Mouse (Mus musculus) fat pad, adult 2 months (tissue): Measurements from ENCODE around the gene Spsb2.
A peak's percentile ranks its signal among the peaks of the same experiment; 100 is the strongest.
"Not testable (repeated sequence)": the region's sequence is repeated elsewhere in the genome, so short reads cannot be mapped to it uniquely, and the experiment has no call there.

Experiments
- DNase-seq: peaks from one replicate; pipeline ENCODE4 v3.0.0-alpha.2; 2011; ENCODE audit warnings: low read depth, low spot score; ENCODE audit errors: extremely low read depth

Gene Spsb2

DNA sequence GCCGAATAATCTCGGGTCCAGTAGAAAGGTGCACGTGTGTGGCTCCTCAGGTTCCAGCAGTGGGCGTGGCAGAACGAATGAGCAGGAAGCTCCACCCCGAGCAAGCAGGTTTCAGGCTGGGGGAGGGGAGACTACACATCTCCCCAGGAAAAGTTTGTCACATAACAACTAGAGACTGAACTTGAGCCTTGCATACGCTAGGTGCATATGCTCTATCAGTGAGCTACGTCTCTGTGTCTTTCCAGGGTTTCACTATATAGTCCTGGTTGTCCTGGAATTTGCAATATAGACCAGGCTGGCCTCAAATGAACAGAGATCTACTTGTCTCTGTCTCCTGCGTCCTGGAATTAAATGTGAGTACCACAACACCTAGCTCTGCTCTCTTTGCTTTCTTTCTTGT lies 6.1 kb upstream of the Spsb2 start:
- not testable (repeated sequence) for DNase-seq

- no peak for DNase-seq
Observed at GRCm38 (mm10) chr6:124803061-124803460, 5.4 kb upstream of the Spsb2 start.

DNA sequence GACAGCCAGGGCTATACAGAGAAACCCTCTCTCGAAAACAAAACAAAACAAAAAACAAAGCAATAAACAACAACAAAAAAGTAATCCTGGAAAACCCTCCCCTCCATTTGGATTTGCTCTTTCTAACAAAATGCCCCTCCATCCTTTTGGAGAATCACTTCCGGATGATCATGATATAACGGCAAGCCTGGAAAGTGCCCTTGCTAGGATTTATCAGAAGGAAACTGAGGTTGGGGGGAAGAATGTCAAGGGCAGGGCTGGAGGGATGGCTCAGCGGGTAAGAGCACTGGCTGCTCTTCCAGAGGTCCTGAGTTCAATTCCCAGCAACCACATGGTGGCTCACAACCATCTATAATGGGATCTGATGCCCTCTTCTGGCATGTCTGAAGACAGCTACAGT lies 4.8 kb upstream of the Spsb2 start:
- DNase-seq = not testable (repeated sequence)

DNA sequence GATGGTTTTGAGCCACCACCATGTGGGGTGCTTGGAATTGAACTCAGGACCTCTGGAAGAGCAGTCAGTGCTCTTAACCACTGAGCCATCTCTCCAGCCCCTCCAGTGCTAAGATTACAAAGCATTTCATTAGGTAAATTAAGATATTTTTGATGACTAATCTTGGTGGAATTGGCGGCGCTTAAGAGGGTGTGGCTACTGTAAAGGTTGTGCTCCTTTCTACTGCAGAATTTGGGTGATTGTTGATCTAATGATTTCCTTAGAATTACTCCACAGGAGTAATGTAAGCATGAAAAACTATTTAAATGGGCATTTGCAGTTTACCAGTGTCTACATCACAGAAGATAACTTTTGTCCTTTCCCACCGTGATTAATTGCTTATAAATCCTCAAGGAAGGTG lies 4.1 kb upstream of the Spsb2 start:
- DNase-seq = no peak

DNA sequence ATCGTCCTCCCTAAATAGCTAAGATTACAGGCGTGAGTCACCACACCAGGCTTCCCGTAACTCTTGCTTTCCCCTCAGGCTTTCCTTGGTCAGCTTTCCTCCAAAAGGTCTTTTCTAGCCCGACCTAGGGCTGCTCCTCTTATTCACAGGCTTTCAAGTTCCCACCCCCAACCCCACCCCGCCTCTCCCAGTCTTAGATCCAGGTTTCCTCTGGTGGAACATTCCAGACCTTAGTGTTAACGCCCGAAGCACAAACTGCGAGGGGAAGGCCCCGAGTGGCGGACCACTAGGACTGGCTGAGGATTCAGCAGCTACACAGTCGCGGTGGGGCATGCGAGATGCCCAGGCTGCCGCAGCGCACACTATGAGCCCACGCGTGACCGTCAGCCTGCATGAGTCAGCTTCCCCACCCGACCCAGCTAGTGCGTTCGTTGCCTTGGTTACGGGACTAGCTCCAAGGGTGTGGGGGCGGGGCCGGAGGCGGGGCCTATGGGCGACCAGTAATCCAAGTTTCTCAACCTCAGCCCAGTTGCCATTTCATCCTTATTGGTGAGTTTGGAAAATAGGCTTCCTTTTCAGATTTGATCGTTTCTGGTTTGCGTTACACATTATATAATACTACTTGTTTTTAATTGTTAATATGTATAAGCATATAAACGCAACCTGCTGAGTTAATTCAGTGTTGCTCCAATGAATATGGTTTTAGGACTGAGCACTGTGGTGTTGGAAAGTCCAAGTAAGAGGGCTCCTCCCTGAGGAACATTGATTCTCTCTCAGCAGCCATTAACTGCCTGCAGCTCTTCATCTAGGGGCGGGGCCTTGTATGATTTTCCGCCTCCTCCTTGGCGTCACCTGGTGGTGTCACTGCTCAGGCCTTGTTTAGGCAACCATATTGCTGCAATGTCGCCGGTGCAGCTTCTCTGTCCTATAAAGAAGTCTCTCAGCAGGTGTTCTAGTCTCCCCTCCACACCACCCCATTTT lies 2.8 kb upstream of the Spsb2 start:
- DNase-seq = peak; percentile 72

DNA sequence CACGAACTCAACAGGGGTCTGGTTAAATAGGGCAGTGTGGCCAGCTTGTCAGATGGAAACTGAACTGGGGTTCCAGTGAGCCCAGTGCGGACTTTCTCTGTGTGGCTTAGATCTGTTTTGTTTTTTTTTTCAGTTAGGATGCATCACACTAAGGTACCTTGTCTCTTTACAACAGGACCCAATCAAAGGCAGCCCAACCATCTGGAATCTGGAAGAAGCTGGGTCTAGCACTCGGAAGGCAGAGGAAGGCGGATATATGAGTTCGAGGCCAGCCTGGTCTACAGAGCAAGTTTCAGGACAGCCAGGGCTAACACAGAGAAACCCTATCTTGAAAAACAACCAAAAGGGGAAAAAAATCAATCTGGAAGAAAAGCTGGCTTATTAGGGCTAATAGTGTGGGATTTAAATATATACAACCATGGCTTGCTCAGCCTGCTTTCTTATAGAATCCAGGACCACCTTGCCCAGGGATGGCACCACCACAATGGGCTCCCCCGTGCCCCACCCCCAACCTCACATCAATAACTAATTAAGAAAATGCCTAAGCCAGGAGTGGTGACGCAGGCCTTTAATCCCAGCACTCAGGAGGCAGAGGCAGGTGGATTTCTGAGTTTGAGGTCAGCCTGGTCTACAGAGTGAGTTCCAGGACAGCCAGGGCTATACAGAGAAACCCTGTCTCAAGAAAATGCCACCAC lies 1.9 kb upstream of the Spsb2 start:
- no peak for DNase-seq

- no peak for DNase-seq
Observed at GRCm38 (mm10) chr6:124807366-124807765, 1.1 kb upstream of the Spsb2 start.

DNA sequence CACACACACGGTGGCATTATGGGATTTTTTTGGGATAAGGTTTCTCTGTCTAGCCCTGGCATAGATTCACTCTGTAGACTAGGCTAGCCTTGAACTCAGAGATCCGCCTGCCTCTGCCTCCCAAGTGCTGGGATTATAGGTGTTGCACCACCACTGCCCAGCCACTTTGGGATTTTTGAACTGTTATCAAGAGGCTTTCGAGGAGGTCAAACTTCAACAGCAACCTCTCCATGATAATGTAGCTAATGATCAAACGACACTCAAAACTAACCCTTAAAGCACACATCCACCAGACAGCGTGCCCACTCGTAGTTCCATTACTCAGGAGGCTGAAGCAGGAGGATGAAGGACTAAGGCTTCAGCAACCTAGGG lies 489 bp upstream of the Spsb2 start:
- DNase-seq = no peak

DNA sequence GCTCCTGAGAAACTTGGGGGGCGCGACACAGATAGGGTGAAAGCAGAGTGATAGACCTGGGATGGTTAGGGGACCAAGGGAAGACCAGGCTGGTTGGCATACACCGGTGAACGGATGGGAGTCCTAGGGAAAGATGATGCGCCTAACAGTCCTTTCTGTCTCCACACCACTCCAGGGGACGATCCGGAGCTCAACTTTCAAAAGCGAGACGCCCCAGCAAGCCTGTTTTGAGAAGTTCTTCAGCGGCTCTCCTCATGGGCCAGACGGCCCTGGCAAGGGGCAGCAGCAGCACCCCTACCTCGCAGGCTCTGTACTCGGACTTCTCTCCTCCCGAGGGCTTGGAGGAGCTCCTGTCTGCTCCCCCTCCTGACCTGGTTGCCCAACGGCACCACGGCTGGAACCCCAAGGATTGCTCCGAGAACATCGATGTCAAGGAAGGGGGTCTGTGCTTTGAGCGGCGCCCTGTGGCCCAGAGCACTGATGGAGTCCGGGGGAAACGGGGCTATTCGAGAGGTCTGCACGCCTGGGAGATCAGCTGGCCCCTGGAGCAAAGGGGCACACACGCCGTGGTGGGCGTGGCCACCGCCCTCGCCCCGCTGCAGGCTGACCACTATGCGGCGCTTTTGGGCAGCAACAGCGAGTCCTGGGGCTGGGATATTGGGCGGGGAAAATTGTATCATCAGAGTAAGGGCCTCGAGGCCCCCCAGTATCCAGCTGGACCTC lies 752 bp downstream of the Spsb2 start:
- DNase-seq = no peak

- DNase-seq = no peak
Observed at GRCm38 (mm10) chr6:124809775-124810538, 1.5 kb downstream of the Spsb2 start.

DNA sequence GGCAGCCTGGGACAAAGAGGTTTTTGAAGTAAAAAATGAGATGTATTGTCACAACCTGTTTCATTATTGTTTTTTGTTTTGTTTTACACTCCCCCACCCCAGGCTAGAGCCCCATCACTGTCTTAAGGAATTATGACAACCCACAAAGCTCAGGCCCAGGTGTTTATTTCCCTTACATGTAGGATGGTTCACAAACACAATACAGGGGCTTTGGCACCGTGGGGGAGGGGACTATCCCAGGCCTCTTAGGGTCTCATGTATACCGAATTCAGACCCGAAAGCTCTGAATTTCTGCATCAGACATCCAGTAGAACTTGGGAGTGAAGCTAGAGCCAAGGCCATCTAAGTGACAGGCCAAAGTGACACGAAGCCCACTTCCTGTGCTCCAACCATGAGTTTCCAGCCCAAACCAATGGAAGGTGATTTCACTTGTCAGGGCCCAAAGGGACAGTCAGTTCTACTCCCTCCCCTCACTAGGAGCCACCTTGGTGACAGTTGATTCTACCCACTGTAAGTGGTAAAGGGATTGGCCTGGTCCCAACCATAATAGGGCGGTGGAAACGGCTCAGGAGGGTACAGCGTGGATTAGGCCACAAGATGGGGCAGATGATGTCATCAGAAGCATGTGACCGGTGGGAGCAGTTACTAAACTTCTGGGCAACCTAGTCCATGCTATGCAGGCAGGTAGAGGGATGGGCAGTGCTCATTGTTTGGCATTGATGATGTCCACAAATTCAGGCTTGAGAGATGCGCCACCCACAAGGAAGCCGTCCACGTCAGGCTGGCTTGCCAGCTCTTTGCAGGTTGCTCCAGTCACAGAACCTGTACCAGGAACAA lies 2.3 kb downstream of the Spsb2 start:
- not testable (repeated sequence) for DNase-seq

GRCm38 (mm10) chr6:124811403-124811665 lies 2.9 kb downstream of the Spsb2 start:
- no peak for DNase-seq

DNA sequence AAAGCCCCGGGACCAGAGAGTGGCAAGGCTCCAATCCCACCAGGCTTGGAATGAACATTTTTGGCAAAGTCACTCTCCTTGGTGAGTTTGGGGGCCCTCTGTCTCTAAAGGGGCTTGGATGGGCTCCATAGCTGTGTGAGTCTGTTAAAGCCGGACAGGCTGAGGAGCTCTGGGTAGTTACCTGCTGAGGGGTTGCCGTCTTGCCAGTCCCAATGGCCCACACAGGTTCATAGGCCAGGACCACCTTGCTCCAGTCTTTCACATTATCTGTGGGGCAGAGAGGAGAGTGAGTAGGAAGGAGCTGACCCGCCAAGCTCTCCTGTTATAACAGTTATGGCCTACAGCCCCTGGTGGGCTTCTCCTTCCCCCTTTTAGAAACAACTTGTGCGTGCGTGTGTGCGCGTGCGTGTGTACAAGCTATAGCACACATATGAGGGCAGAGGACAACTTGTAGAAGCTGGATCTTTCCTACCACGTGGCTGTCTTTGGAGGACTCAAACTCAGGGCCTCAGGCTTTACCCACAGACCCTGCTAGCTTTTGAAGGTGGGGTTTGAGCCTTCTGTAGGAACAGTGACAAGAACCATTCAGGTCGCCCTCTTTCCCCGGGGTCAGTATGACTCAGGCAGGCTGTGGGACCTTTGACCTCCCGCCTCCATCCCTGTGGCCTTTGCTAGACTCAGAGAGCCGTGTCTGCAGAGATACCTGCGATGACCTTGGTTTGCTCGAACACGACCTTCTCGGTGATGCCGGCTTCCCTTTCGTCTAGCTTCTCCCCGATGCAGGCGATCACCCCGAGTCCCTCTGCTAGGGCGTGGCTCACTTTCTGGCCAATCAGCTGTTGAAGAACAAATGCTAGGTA lies 3.5 kb downstream of the Spsb2 start:
- DNase-seq = no peak

- no peak for DNase-seq
Observed at GRCm38 (mm10) chr6:124812848-124813247, 4.4 kb downstream of the Spsb2 start.

DNA sequence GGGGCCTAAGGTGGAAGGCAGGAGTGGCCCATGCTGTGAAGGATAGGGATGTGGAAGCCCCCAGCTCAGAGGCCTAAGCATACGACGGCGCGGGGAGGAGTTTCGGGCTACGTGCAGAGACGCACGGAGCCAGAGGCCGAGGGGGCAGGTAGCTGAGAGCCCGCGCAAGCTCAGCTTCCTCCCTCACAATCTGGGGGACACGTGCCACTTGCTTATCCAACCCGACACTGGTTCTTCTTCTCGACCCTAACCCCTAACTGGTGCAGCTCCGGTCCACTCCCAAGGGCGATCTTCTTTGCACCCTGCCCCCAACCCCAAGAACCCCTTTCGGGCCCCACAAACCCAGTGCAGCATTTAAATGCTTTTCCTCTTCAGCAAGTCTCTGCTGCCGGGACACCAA lies 5.0 kb downstream of the Spsb2 start:
- no peak for DNase-seq

- DNase-seq = no peak
Observed at GRCm38 (mm10) chr6:124813933-124814332, 5.5 kb downstream of the Spsb2 start, which contains the start of gene Tpi1. Tpi1 (minus strand) TSS chr6:124814296.

GRCm38 (mm10) chr6:124814448-124814847 lies 6.0 kb downstream of the Spsb2 start:
- no peak for DNase-seq

GRCm38 (mm10) chr6:124814858-124815774 lies 6.7 kb downstream of the Spsb2 start:
- no peak for DNase-seq
